Mouse (Mus musculus): ENCODE results near the gene Col18a1. TPM values are rescaled to one million over a fixed set of nuclear protein-coding genes. Genes with fewer than 3 reads are reported as not detected.

Col18a1 gene
- total RNA-seq, 2 experiments from 2014 or later = 4.0 to 5.3 TPM

- no peak for DNase-seq (ENCODE audit: low spot score in 2 of 2)
- intact Hi-C loops (cut with DNase I) = no loop called here
These were observed 45.8 kb downstream of the Col18a1 start for GRCm38 (mm10) chr10:77120501-77120900.

DNA sequence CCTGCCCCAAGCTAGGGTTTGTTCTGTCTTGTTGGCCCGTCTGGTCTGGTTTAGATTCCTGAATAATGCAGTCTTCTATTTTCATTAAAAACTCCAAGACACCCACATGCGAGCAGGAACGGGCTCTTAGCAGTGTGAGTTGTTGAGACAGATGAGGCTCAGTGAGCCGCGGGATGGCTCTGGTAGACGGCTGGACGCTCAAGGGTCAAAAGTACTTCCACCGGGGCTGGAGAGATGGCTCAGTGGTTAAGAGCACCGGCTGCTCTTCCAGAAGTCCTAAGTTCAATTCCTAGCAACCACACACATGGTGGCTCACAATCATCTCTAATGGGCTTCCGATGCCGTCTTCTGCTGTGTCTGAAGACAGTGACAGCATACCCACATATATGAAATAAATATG, 46.9 kb downstream of the Col18a1 start:
- no peak for DNase-seq (ENCODE audit: low spot score in 2 of 2)
- intact Hi-C loops (cut with DNase I) = no loop called here

GRCm38 (mm10) chr10:77118361-77118760, 48.0 kb downstream of the Col18a1 start:
- intact Hi-C loops (cut with DNase I) = no loop called here
- DNase-seq (ENCODE audit: low spot score in 2 of 2) = no peak

GRCm38 (mm10) chr10:77116537-77117455, 49.6 kb downstream of the Col18a1 start:
- intact Hi-C loops (cut with DNase I) = no loop called here

GRCm38 (mm10) chr10:77113489-77114240, 52.7 kb downstream of the Col18a1 start:
- intact Hi-C loops (cut with DNase I) = no loop called here
- DNase-seq (ENCODE audit: low spot score in 2 of 2) = no peak

More at GRCm38 (mm10) chr10:77116537-77117455, 49.6 kb downstream of the Col18a1 start:
- peak in 1 of 2 experiments; percentile 51 for DNase-seq (ENCODE audit: low spot score in 2 of 2)

- no peak for DNase-seq (ENCODE audit: low spot score in 2 of 2)
- intact Hi-C loops (cut with DNase I) = no loop called here
These were observed 54.6 kb downstream of the Col18a1 start for GRCm38 (mm10) chr10:77111550-77112249.

DNA sequence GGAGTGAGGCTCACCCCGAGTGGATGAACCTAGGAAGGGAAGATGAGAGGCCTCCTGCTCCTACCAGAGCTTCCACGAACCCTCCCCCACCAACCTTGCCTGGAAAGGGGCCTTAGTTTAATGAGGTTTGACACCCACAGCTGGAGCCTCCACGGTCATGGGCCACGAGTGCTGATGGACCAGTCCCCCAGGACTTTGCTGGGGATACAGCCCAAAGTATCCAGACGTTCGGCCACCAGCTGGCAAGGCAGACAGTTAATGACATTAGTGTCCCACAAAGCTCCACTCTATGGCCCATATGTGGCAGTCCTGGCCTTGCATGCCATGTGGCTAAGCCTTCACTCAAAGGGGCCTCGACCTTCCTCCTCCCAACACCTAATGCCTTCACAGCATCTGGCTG, 55.5 kb downstream of the Col18a1 start:
- intact Hi-C loops (cut with DNase I) = no loop called here
- no peak for DNase-seq (ENCODE audit: low spot score in 2 of 2)

DNA sequence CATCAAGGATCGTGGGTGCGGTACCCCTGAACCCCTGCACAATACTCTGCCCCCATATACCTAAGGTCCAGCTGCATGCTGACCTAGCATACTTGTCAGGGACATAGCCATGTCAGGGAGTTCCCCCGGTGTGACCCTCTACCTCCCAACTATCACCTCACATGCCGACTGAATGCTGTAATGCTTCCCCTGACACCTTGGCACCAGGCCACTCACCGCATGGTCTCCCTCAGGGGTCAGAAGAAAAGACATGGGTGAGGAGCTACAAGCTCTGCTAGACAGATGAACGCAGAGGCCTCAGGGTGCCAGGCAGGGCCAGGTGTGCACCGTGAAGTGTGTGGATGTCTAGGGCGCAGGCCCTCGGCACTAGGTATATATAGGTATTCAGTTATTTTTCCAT, 56.3 kb downstream of the Col18a1 start:
- no peak for DNase-seq (ENCODE audit: low spot score in 2 of 2)
- intact Hi-C loops (cut with DNase I) = no loop called here

GRCm38 (mm10) chr10:77108106-77108505, 58.2 kb downstream of the Col18a1 start:
- no peak for DNase-seq (ENCODE audit: low spot score in 2 of 2)
- intact Hi-C loops (cut with DNase I) = no loop called here

GRCm38 (mm10) chr10:77104327-77104726, 62.0 kb downstream of the Col18a1 start:
- no peak for DNase-seq (ENCODE audit: low spot score in 2 of 2)
- intact Hi-C loops (cut with DNase I) = no loop called here

- intact Hi-C loops (cut with DNase I) = no loop called here
- DNase-seq (ENCODE audit: low spot score in 2 of 2) = no peak
These were observed 62.7 kb downstream of the Col18a1 start for GRCm38 (mm10) chr10:77103689-77104088.

GRCm38 (mm10) chr10:77099777-77100176, 66.6 kb downstream of the Col18a1 start:
- intact Hi-C loops (cut with DNase I) = no loop called here

GRCm38 (mm10) chr10:77098619-77099018, 67.7 kb downstream of the Col18a1 start:
- intact Hi-C loops (cut with DNase I) = no loop called here
- no peak for DNase-seq (ENCODE audit: low spot score in 2 of 2)

More at GRCm38 (mm10) chr10:77099777-77100176, 66.6 kb downstream of the Col18a1 start:
- no peak for DNase-seq (ENCODE audit: low spot score in 2 of 2)

- intact Hi-C loops (cut with DNase I) = no loop called here
These were observed 68.5 kb downstream of the Col18a1 start for GRCm38 (mm10) chr10:77097890-77098200.

GRCm38 (mm10) chr10:77097006-77097889, 69.1 kb downstream of the Col18a1 start:
- intact Hi-C loops (cut with DNase I) = no loop called here
- no peak for DNase-seq (ENCODE audit: low spot score in 2 of 2)

More at GRCm38 (mm10) chr10:77097890-77098200, 68.5 kb downstream of the Col18a1 start:
- no peak for DNase-seq (ENCODE audit: low spot score in 2 of 2)

DNA sequence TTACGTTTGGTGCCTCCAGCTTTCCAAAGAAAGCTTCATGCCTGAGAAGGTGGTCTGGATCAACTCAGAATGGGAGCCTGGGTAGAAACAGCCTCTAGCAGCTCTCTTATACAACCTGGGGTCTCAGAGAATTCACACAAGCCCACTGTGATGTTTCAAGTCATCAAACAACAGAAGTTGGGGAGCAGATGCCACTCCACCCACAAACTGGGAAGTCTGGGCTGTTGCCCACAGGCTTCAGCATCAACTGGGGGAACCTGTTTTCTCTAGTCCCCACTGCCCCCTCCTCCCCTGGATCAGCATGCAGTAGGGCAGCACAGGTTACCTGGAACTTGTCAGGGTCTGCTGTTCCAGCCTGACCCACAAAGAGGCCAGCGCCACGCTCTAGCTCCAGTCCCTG, 70.7 kb downstream of the Col18a1 start:
- intact Hi-C loops (cut with DNase I) = no loop called here
- no peak for DNase-seq (ENCODE audit: low spot score in 2 of 2)

- DNase-seq (ENCODE audit: low spot score in 2 of 2) = peak; percentile 20 to 86
- intact Hi-C loops (cut with DNase I) = no loop called here
These were observed 72.5 kb downstream of the Col18a1 start for GRCm38 (mm10) chr10:77093817-77094216.

DNA sequence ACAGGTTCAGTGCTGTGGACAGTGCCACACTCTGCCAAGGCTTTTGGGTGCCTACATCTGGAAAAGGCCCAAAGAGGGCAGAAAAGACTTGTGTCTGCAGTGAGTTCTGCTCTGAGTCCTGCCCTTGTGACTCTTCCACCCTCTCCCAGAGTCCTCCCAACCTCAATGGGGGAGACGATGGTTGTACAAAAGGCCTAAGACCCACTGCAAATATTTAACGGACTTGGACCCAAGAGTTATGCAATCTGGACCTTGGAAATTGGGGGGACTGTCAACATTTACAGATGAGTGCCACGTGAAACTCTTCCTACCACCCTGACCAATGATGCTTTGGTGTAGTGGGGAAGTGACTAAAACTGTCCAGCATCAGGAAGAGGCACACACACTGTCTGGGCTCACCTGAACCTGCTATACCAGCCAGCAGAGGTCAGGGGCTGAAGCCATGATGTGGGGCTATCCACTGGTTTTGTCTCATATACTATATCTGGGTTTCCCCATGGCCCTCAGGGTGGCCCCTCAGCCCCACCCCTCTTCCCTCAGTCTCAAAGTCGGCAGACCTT, 74.7 kb downstream of the Col18a1 start:
- intact Hi-C loops (cut with DNase I) = no loop called here

DNA sequence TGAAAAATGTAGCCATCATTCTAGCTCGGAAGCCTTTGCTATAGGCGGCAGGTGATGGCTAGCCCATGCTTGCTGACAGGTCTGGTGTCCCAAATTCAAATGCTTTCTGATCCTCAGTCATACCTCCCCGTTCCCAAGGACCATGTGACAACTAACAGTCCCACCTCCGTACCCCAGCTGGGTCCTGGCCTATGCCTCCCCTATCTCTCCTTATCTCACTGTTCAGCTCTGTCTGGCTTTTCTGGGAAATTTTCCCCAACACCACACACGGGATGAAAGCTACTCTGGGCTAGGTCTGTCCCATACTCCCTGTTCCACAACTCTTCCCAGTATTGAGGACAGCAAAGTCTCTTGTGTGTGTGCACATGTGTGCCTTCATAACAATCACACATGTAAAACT, 76.3 kb downstream of the Col18a1 start:
- intact Hi-C loops (cut with DNase I) = no loop called here
- DNase-seq (ENCODE audit: low spot score in 2 of 2) = no peak

More for the DNA sequence above, 74.7 kb downstream of the Col18a1 start:
- DNase-seq (ENCODE audit: low spot score in 2 of 2) = no peak
